Mouse (Mus musculus): ENCODE data around the gene Rps6ka2. TPM values are rescaled to one million over a fixed set of nuclear protein-coding genes. Genes with fewer than 3 reads are reported as not detected.

Gene Rps6ka2
- polyA plus RNA-seq, 1 experiment from 2014 or later, result 12.9 TPM

DNA sequence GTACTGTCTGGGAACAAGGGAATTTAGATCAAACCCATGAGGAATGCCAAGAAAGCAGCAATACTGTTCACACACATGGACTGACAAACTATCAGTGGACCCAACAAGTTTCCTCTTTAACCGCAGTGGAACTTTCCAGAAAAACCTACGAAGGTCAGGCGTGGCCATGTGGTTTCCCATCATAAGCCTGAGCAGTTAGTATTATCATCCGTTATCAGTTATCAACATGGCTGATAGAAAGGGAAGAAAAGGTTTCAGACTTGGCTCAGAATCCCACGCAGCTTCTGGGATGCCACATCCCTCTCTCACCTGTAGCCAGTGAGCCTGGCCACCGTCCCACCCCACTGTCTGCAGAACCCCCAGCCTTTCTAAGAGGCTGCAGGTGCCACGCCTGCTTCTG lies 23.4 kb upstream of the Rps6ka2 start:
- H3K9ac ChIP-seq, result no peak overlapping the region
- ATAC-seq (ENCODE audit: borderline replicate concordance, extremely low read depth, low FRiP score, low TSS enrichment), result no peak
- H3K4me2 ChIP-seq, result no peak overlapping the region
- H3K9me3 ChIP-seq, result no peaks in the 10 kb centered on the region
- H3K4me3 ChIP-seq, result no peak overlapping the region
- no peaks in the 10 kb centered on the region for H3K27me3 ChIP-seq
- H3K36me3 ChIP-seq, result no peaks in the 10 kb centered on the region
- WGBS, result 69% methylated on average over 7 of the region's 7 CpGs
- no peak overlapping the region for H3K27ac ChIP-seq
- H3K4me1 ChIP-seq, result peaks cover 5% of the 10 kb centered on the region

- H3K36me3 ChIP-seq, result no peaks in the 10 kb centered on the region
- 32% methylated on average over 12 of the region's 12 CpGs for WGBS
- no peak for ATAC-seq (ENCODE audit: borderline replicate concordance, extremely low read depth, low FRiP score, low TSS enrichment)
- H3K4me3 ChIP-seq, result no peak overlapping the region
- H3K9ac ChIP-seq, result no peak overlapping the region
- H3K4me1 ChIP-seq, result peaks cover 5% of the 10 kb centered on the region
- H3K4me2 ChIP-seq, result no peak overlapping the region
- no peaks in the 10 kb centered on the region for H3K27me3 ChIP-seq
- no peaks in the 10 kb centered on the region for H3K9me3 ChIP-seq
- H3K27ac ChIP-seq, result no peak overlapping the region
Observed at GRCm38 (mm10) chr17:7147920-7148321, 22.0 kb upstream of the Rps6ka2 start.

- no peak overlapping the region for H3K4me2 ChIP-seq
- no peaks in the 10 kb centered on the region for H3K36me3 ChIP-seq
- H3K27me3 ChIP-seq, result no peaks in the 10 kb centered on the region
- H3K27ac ChIP-seq, result no peak overlapping the region
- no peak overlapping the region for H3K4me3 ChIP-seq
- no peak for ATAC-seq (ENCODE audit: borderline replicate concordance, extremely low read depth, low FRiP score, low TSS enrichment)
- 91% methylated on average over 11 of the region's 11 CpGs for WGBS
- H3K4me1 ChIP-seq, result peaks cover 5% of the 10 kb centered on the region
- H3K9ac ChIP-seq, result no peak overlapping the region
- no peaks in the 10 kb centered on the region for H3K9me3 ChIP-seq
Observed at GRCm38 (mm10) chr17:7149328-7150195, 20.4 kb upstream of the Rps6ka2 start.

- no peak for ATAC-seq (ENCODE audit: borderline replicate concordance, extremely low read depth, low FRiP score, low TSS enrichment)
- no peak overlapping the region for H3K4me3 ChIP-seq
- H3K36me3 ChIP-seq, result no peaks in the 10 kb centered on the region
- no peaks in the 10 kb centered on the region for H3K4me1 ChIP-seq
- H3K27me3 ChIP-seq, result no peaks in the 10 kb centered on the region
- WGBS, result 69% methylated on average over 6 of the region's 6 CpGs
- H3K4me2 ChIP-seq, result no peak overlapping the region
- H3K9ac ChIP-seq, result no peak overlapping the region
- no peak overlapping the region for H3K27ac ChIP-seq
- no peaks in the 10 kb centered on the region for H3K9me3 ChIP-seq
Observed at GRCm38 (mm10) chr17:7151446-7152100, 18.3 kb upstream of the Rps6ka2 start.

DNA sequence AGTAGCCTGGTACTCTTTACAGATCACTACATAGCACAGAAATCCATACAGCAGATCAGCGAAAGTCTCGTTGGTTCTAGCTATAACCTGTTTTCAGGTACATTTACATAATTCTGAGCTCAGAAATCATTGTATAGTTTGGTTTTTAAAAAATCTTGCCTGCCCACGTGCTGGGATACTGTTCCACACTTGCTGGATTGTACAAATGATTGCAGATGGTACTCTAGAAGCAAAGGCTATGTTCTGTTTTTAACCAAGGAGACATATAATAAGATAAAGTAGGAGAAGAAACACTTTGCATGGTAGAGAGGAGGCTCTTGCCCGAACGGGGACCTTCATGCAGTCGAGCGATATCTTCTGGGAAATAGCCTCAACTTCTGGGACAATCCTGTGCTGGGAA lies 17.3 kb upstream of the Rps6ka2 start:
- H3K27me3 ChIP-seq, result no peaks in the 10 kb centered on the region
- no peak overlapping the region for H3K9ac ChIP-seq
- no peak overlapping the region for H3K27ac ChIP-seq
- 88% methylated on average over 7 of the region's 7 CpGs for WGBS
- H3K4me1 ChIP-seq, result no peaks in the 10 kb centered on the region
- H3K9me3 ChIP-seq, result no peaks in the 10 kb centered on the region
- H3K4me3 ChIP-seq, result no peak overlapping the region
- no peak for ATAC-seq (ENCODE audit: borderline replicate concordance, extremely low read depth, low FRiP score, low TSS enrichment)
- no peaks in the 10 kb centered on the region for H3K36me3 ChIP-seq
- no peak overlapping the region for H3K4me2 ChIP-seq

GRCm38 (mm10) chr17:7163955-7164354 lies 6.0 kb upstream of the Rps6ka2 start:
- peaks cover 1% of the 10 kb centered on the region; the same call in 1 of the 2 replicates for H3K4me1 ChIP-seq
- no peaks in the 10 kb centered on the region for H3K9me3 ChIP-seq
- H3K27me3 ChIP-seq, result no peaks in the 10 kb centered on the region
- H3K36me3 ChIP-seq, result no peaks in the 10 kb centered on the region
- no peak overlapping the region for H3K27ac ChIP-seq
- no peak overlapping the region for H3K9ac ChIP-seq
- H3K4me2 ChIP-seq, result no peak overlapping the region
- H3K4me3 ChIP-seq, result no peak overlapping the region
- WGBS, result 38% methylated on average over 3 of the region's 3 CpGs
- ATAC-seq (ENCODE audit: borderline replicate concordance, extremely low read depth, low FRiP score, low TSS enrichment), result no peak

DNA sequence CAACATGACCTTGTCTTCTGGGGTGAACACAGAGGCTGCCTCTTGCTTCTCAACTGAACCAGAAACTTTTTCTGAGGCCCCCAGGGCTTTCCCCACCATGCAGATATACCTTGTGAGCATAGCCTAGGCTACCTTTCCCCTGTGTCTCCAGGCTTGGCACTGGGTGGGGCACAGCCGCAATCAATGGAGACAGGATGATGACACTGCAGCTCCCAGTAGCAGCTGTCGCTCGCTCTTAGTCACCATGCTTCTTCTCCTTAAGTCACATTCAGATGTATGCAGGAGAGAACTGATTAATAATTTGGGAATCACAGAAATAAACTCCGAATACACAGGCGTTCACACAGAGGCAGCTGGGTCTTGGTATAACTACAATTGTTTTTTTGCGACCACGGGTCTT lies 4.4 kb upstream of the Rps6ka2 start:
- Histone ChIP-seq H3K9me3 (no peaks in the 10 kb centered on the region), H3K4me3 (no peak overlapping the region), H3K4me2 (no peak overlapping the region), H3K36me3 (no peaks in the 10 kb centered on the region), H3K27ac (no peak overlapping the region), H3K4me1 (peaks cover 8% of the 10 kb centered on the region), H3K27me3 (no peaks in the 10 kb centered on the region), H3K9ac (no peak overlapping the region)
- WGBS, result 90% methylated on average over 7 of the region's 7 CpGs
- no peak for ATAC-seq (ENCODE audit: borderline replicate concordance, extremely low read depth, low FRiP score, low TSS enrichment)

DNA sequence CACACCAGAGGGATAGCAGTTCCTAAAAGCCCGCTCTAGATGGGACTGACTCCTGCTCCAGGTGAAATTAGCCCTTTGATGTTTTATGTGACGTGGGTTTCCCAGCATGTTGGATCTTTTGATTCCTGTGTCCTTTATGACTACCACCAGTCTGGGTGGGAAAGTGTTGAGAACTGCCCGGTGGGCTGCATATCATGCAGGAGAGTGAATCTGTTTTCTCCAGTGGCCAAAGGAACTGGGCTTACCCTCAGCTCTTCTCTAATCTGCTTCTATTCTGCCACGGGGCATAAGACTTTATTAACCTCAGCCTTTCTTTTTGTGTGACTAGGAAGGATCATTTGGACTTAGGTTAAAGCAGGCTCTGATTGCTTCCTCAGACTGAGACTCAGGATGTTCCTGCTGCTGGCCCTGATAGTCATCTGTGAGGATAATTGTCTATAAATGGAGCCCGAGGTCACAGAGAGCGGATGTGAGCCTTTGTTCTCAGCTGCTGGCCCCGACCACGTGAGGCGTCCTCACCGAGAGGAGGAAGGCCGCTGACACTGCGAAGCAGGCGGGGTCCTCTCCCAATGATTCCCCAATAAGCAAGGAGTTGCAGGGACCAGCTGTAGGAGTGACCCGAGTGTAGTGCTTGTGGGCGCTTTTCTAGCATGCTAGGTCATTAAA lies 821 bp upstream of the Rps6ka2 start:
- peak; percentile 41 for ATAC-seq (ENCODE audit: borderline replicate concordance, extremely low read depth, low FRiP score, low TSS enrichment)
- 10% methylated on average over 15 of the region's 15 CpGs for WGBS
- no peaks in the 10 kb centered on the region for H3K27me3 ChIP-seq
- H3K36me3 ChIP-seq, result no peaks in the 10 kb centered on the region
- peak overlapping the region; percentile 91 for H3K27ac ChIP-seq
- H3K9ac ChIP-seq, result peak overlapping the region; percentile 36
- peak overlapping the region; percentile 43 for H3K4me3 ChIP-seq
- H3K9me3 ChIP-seq, result no peaks in the 10 kb centered on the region
- peak overlapping the region; percentile 84 for H3K4me2 ChIP-seq
- peaks cover 22% of the 10 kb centered on the region for H3K4me1 ChIP-seq

DNA sequence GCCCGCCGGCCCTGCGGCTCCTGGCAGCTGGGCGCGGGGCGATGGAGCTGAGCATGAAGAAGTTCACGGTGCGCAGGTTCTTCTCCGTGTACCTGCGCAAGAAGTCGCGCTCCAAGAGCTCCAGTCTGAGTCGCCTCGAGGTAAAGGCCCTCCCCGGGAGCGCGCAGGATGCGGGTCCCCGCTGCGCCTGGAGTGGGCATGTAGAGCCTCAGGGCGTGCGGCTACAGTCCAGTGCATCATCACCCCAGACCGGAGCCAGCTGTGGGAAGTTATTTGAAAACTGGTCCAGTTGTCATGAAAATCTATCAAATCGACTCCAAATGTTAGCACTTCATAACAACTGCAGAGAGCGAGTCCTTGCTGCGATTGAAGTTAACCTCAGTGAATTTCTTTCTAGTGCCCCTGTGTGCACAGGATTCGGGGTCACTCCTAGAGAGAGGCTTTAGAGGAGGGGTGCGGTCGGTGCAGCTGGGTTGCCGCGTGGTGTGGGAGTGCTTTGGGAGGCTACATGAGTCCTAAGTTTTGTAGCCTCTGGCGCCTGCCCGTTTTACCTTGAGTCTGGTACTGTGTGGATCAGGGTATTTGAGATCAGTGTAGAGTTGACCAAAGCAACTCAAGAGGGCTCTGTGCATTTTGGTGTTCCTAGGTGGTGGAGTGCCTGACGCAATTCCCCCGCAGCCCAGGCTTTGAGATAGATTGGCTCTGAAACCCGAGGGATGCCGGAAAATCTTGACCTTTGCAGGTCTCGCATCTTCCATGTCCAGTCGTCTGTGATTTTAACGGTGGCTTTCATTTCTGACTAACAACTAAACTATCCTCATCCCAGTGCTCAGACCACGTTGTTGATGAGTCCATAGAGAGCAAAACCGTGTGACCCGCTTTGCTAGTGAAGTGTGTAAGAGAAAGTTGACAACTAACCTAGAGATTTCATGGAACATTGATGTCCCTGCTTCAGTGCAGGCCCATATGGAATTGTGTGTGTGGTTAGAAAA lies 685 bp downstream of the Rps6ka2 start:
- Histone ChIP-seq H3K4me2 (peak overlapping the region; percentile 91), H3K27me3 (no peaks in the 10 kb centered on the region), H3K27ac (peak overlapping the region; percentile 47), H3K4me3 (peak overlapping the region; percentile 81), H3K9me3 (no peaks in the 10 kb centered on the region), H3K36me3 (no peaks in the 10 kb centered on the region), H3K9ac (peak overlapping the region; percentile 69), H3K4me1 (peaks cover 22% of the 10 kb centered on the region)
- peak; percentile 6; the same call in 1 of the 2 replicates for ATAC-seq (ENCODE audit: borderline replicate concordance, extremely low read depth, low FRiP score, low TSS enrichment)
- 2% methylated on average over 43 of the region's 43 CpGs for WGBS

- Histone ChIP-seq H3K4me3 (no peak overlapping the region), H3K4me1 (peaks cover 22% of the 10 kb centered on the region), H3K4me2 (no peak overlapping the region), H3K27me3 (no peaks in the 10 kb centered on the region), H3K27ac (no peak overlapping the region), H3K9me3 (no peaks in the 10 kb centered on the region), H3K9ac (no peak overlapping the region), H3K36me3 (no peaks in the 10 kb centered on the region)
- 28% methylated on average over 15 of the region's 15 CpGs for WGBS
- no peak for ATAC-seq (ENCODE audit: borderline replicate concordance, extremely low read depth, low FRiP score, low TSS enrichment)
Observed at GRCm38 (mm10) chr17:7173331-7174028, 3.6 kb downstream of the Rps6ka2 start.

GRCm38 (mm10) chr17:7175293-7175692 lies 5.4 kb downstream of the Rps6ka2 start:
- Histone ChIP-seq H3K4me3 (no peak overlapping the region), H3K4me2 (no peak overlapping the region), H3K27ac (no peak overlapping the region), H3K36me3 (no peaks in the 10 kb centered on the region), H3K9me3 (no peaks in the 10 kb centered on the region), H3K4me1 (peaks cover 19% of the 10 kb centered on the region), H3K9ac (no peak overlapping the region), H3K27me3 (no peaks in the 10 kb centered on the region)
- ATAC-seq (ENCODE audit: borderline replicate concordance, extremely low read depth, low FRiP score, low TSS enrichment), result no peak
- 82% methylated on average over 1 of the region's 1 CpGs for WGBS

Measured in lung, embryonic 15.5 days (tissue).